Mouse (Mus musculus): Measurements from ENCODE around the gene Phf2. TPM values are rescaled to one million over a fixed set of nuclear protein-coding genes. Genes with fewer than 3 reads are reported as not detected.

Gene Phf2
- total RNA-seq, 2 experiments from 2014 or later: 27.5 to 28.8 TPM

- DNase-seq: no peak
- intact Hi-C loops (cut with DNase I): no loop called here
Measured at GRCm38 (mm10) chr13:48861913-48862312, 9.0 kb downstream of the Phf2 start.

GRCm38 (mm10) chr13:48858779-48859178, 12.1 kb downstream of the Phf2 start:
- intact Hi-C loops (cut with DNase I): no loop called here
- no peak for DNase-seq

DNA sequence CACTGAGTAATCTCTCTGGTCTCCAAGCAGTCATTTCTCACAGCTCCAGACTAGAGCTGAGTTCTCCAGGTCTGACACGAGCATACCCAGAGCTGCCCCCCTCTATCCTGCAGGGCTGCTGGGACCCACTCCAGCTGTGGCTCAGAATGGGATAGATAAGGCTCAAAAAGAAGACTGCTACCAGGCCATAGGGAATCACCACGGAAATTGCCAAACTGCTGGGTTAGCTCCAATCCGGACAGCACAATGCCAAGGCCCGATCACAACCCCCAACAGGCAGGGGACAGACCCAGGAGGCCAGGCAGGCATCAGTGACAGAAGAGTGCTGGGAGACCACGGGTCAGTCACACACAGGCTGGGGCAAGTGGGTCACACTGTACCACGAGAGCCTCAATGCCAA, 12.9 kb downstream of the Phf2 start:
- DNase-seq: no peak
- intact Hi-C loops (cut with DNase I): no loop called here

DNA sequence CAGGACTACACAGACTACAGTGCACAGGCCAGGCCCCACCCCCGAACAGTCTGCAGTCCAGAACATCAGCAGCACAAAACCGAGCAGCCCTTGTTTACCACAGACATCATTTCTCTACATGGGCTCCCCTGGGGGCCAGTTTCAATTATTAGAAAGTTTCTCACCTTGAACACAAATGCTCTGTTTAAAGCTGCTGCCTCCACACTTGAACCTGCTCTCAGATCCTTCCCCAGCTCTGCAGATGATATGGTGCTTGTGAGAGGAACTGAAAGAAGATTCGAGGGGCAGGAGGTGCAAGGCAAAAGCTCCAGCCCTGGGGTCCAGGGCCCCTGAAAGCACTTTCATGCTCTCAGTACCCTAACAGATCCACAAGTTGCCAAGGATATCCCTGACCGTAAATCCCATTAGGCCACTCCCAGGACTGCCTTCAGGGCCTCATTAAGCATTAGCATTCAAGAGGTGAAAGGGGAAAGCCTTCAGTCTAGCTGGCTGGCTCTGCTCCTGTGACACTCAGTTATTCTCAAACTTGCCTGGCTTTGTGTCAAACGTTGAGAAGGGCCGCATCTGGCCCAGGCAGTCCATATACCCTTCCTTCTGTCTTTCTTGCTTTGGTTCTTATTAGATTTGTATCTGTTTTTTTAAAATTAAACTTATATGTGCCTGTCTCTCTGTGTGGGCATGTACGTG, 13.5 kb downstream of the Phf2 start:
- DNase-seq: no peak
- intact Hi-C loops (cut with DNase I): no loop called here

- intact Hi-C loops (cut with DNase I): loop anchor here (2.0 kb wide), 1 partner anchor 145 kb away; no protein-coding TSS in a partner anchor
- no peak for DNase-seq
Measured at GRCm38 (mm10) chr13:48853947-48854346, 17.0 kb downstream of the Phf2 start.

DNA sequence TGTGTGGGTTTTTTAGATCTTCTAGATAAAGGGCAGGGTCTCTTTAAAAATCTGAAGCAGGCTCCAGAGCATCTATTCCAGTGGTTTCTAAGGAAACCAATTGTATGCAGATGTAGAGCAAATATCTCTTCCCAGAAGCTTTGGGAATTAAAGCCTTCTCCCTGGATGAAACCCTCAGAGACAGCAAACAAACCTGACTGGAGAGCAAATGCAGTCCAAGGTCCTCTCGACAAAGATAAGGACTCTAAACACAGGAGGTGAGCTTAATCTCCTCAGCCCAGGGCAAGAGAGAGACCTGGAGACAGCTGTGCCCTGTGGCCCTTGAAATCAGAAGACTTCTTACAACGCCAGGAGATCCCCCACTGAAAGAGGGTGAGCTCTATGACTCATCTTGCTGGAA, 17.4 kb downstream of the Phf2 start:
- DNase-seq: no peak
- intact Hi-C loops (cut with DNase I): loop anchor here (2.0 kb wide), 1 partner anchor 145 kb away; no protein-coding TSS in a partner anchor

- DNase-seq: no peak
- intact Hi-C loops (cut with DNase I): loop anchor here (2.0 kb wide), 1 partner anchor 146 kb away; no protein-coding TSS in a partner anchor
Measured at GRCm38 (mm10) chr13:48852859-48853258, 18.1 kb downstream of the Phf2 start.

- no peak for DNase-seq
- intact Hi-C loops (cut with DNase I): loop anchor here (2.0 kb wide), 1 partner anchor 147 kb away; no protein-coding TSS in a partner anchor
Measured at GRCm38 (mm10) chr13:48851719-48852118, 19.2 kb downstream of the Phf2 start.

DNA sequence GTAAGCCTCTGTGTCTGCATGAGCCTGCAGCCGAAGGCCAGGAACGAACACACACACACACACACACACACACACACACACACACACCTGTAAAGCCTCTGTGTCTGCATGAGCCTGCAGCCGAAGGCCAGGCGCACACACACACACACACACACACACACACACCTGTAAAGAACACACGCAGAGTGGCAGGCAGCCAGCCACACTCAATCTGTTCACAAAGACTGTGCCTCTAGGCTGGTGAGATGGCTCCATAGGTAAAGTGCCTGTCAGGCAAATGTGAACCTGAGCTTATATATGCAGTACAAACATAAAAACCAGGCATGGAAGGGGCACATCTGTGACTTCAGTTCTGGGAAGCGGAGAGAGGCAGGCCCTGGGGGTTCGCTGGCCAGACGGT, 20.1 kb downstream of the Phf2 start:
- no peak for DNase-seq
- intact Hi-C loops (cut with DNase I): no loop called here

DNA sequence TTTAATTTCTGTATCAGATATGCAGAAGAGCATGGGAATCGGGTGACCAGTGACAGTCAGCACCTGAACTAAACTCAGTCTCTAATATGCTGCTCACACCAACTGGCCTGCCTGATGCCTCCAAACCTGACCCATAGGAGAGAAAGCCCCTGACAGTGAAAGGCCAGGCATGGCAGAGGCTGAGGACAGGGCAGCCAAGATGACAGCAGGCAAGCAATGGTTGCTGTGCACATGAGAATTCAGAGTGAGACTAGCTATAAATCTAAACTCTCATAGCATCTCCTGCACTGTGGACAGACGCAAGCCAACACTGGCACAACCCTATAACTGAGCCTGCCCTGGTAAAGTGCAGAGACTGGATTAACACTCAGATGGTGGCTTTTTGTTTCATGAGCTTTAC, 20.6 kb downstream of the Phf2 start:
- DNase-seq: no peak
- intact Hi-C loops (cut with DNase I): no loop called here

- peak in 1 of 2 experiments; percentile 31 for DNase-seq
- intact Hi-C loops (cut with DNase I): no loop called here
Measured at GRCm38 (mm10) chr13:48849155-48849554, 21.8 kb downstream of the Phf2 start.

DNA sequence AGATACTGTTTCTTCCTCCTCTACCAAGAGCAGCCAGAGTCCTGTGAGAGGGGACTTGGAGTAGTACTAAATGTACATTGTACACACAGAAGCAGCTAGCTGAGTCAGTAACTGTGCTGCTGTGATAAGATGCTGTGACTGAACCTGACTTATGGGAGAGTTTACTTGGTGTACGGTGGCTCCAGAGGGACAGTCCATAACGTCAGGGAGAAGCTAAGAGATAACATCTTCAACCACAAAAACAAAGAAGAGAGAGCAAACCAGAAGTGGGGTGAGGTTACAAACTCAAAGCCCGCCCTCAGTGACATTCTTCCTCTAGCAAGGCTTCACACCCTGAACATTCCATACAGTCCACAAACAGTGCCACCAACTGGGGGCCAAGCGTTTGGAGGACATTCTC, 25.6 kb downstream of the Phf2 start:
- intact Hi-C loops (cut with DNase I): no loop called here
- DNase-seq: no peak

DNA sequence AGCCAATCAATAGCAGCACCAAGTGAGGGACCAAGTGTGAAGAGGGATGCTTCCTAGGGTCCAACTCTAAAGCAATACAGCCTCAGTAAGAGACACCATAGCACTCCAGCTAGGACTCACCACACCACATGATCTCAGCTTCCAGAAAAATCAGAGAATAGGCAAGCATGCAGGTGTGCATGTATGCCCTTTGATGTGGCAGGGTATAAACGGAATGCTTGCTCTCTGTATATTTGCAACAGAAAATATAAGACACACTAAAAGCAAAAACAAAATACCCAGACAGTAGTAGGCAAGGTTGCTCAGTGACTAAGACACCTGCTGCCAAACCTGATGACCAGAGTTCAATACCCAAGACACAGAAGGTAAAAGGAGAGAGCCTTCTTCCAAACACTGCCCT, 27.4 kb downstream of the Phf2 start:
- intact Hi-C loops (cut with DNase I): no loop called here
- no peak for DNase-seq

- intact Hi-C loops (cut with DNase I): no loop called here
- DNase-seq: no peak
Measured at GRCm38 (mm10) chr13:48841905-48842592, 28.9 kb downstream of the Phf2 start.

GRCm38 (mm10) chr13:48838284-48838683, 32.6 kb downstream of the Phf2 start:
- intact Hi-C loops (cut with DNase I): no loop called here
- DNase-seq: no peak

DNA sequence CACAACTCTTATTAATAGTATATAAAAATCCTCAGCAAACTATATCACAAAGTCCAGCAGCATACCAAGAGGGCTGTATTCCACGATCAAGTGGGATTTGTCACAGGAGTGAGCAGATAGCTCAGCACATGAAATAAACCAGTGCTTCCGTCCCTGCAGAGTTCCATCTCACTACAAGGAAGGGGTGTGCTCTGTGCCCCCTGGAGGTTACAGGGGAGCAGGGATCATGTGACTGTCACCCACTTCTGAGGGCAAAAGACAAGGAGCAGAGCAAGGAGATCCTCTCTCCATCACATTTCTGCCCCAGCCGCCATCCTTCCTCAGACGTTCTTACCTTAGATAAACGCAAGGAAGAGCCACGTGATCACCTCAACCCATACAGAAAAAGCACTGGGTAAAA, 33.4 kb downstream of the Phf2 start:
- no peak for DNase-seq
- intact Hi-C loops (cut with DNase I): no loop called here

- no peak for DNase-seq
- intact Hi-C loops (cut with DNase I): no loop called here
Measured at GRCm38 (mm10) chr13:48830528-48831250, 40.2 kb downstream of the Phf2 start.

DNA sequence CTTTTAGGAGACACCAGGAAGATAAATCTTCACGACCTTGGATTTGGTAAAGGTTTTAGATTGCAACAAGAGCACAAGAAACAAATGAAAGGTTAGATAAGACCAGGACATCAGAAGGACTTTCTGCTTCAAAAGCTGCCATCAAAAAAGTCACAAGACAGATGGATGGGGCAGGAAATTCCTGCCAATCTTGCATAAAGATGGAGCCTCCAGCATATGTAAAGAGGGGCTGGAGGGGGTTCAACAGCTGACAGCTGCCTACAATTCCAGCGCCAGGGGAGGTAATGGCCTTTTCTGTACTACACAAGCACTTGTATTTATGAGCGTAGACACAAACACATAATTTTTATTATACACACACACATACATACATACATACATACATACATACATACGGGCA, 41.1 kb downstream of the Phf2 start:
- DNase-seq: no peak

GRCm38 (mm10) chr13:48822871-48823270, 48.0 kb downstream of the Phf2 start:
- intact Hi-C loops (cut with DNase I): no loop called here
- no peak for DNase-seq

More for the DNA sequence above, 41.1 kb downstream of the Phf2 start:
- intact Hi-C loops (cut with DNase I): no loop called here

- intact Hi-C loops (cut with DNase I): no loop called here
- no peak for DNase-seq
Measured at GRCm38 (mm10) chr13:48822288-48822687, 48.6 kb downstream of the Phf2 start.

DNA sequence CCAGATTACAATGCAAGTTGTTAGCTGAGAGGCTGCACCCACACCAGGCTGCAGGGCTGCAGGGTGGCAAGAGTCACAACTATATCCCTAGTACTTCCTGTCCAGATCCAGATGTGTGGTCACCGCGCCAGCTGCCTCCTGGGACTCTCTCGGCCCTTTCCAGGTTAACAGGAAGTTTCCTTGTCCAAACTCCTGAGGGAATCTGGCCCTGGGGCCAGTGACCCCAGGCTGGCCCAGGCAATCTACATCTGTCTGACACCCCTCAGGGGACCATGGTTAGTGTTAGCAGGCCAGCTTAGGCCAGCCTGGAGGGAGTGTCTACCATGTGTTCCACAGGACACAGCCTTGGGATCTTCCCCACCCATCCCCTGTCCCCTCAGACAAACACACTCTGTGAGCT, 51.8 kb downstream of the Phf2 start:
- intact Hi-C loops (cut with DNase I): no loop called here
- no peak for DNase-seq

- intact Hi-C loops (cut with DNase I): no loop called here
- DNase-seq: no peak
Measured at GRCm38 (mm10) chr13:48814406-48814805, 56.5 kb downstream of the Phf2 start.
